Mouse (Mus musculus): ENCODE results near the gene Atp10a. TPM values are rescaled to one million over a fixed set of nuclear protein-coding genes. Genes with fewer than 3 reads are reported as not detected.
A peak's percentile ranks its signal among the peaks of the same experiment; 100 is the strongest.

Gene Atp10a
- total RNA-seq, 2 experiments from 2014 or later, result 52.4 to 70.9 TPM

- DNase-seq (ENCODE audit: low spot score in 2 of 2), result no peak
These were observed 81.0 kb downstream of the Atp10a start for GRCm38 (mm10) chr7:58736841-58737547.

GRCm38 (mm10) chr7:58740196-58740595 lies 84.2 kb downstream of the Atp10a start:
- no peak for DNase-seq (ENCODE audit: low spot score in 2 of 2)

- no peak for DNase-seq (ENCODE audit: low spot score in 2 of 2)
These were observed 84.9 kb downstream of the Atp10a start for GRCm38 (mm10) chr7:58740842-58741241.

GRCm38 (mm10) chr7:58742009-58742408 lies 86.0 kb downstream of the Atp10a start:
- no peak for DNase-seq (ENCODE audit: low spot score in 2 of 2)

- no peak for DNase-seq (ENCODE audit: low spot score in 2 of 2)
These were observed 86.7 kb downstream of the Atp10a start for GRCm38 (mm10) chr7:58742648-58743047.

- no peak for DNase-seq (ENCODE audit: low spot score in 2 of 2)
These were observed 87.7 kb downstream of the Atp10a start for GRCm38 (mm10) chr7:58743362-58744320.

GRCm38 (mm10) chr7:58746817-58747216 lies 90.9 kb downstream of the Atp10a start:
- no peak for DNase-seq (ENCODE audit: low spot score in 2 of 2)

- DNase-seq (ENCODE audit: low spot score in 2 of 2), result no peak
These were observed 94.1 kb downstream of the Atp10a start for GRCm38 (mm10) chr7:58749904-58750612.

GRCm38 (mm10) chr7:58752041-58752440 lies 96.1 kb downstream of the Atp10a start:
- DNase-seq (ENCODE audit: low spot score in 2 of 2), result no peak

GRCm38 (mm10) chr7:58754076-58754475 lies 98.1 kb downstream of the Atp10a start:
- DNase-seq (ENCODE audit: low spot score in 2 of 2), result no peak

- DNase-seq (ENCODE audit: low spot score in 2 of 2), result no peak
These were observed 98.6 kb downstream of the Atp10a start for GRCm38 (mm10) chr7:58754536-58754935.

GRCm38 (mm10) chr7:58755083-58755482 lies 99.1 kb downstream of the Atp10a start:
- no peak for DNase-seq (ENCODE audit: low spot score in 2 of 2)

- DNase-seq (ENCODE audit: low spot score in 2 of 2), result no peak
These were observed 99.9 kb downstream of the Atp10a start for GRCm38 (mm10) chr7:58755846-58756245.

GRCm38 (mm10) chr7:58757331-58757730 lies 101.4 kb downstream of the Atp10a start:
- DNase-seq (ENCODE audit: low spot score in 2 of 2), result no peak

GRCm38 (mm10) chr7:58758396-58758795 lies 102.4 kb downstream of the Atp10a start:
- no peak for DNase-seq (ENCODE audit: low spot score in 2 of 2)

GRCm38 (mm10) chr7:58759265-58759664 lies 103.3 kb downstream of the Atp10a start:
- no peak for DNase-seq (ENCODE audit: low spot score in 2 of 2)

GRCm38 (mm10) chr7:58767257-58767656 lies 111.3 kb downstream of the Atp10a start:
- peak in 1 of 2 experiments; percentile 36 for DNase-seq (ENCODE audit: low spot score in 2 of 2)

- DNase-seq (ENCODE audit: low spot score in 2 of 2), result no peak
These were observed 112.3 kb downstream of the Atp10a start for GRCm38 (mm10) chr7:58768253-58768652.

GRCm38 (mm10) chr7:58770254-58770653 lies 114.3 kb downstream of the Atp10a start:
- DNase-seq (ENCODE audit: low spot score in 2 of 2), result no peak

- no peak for DNase-seq (ENCODE audit: low spot score in 2 of 2)
These were observed 116.2 kb downstream of the Atp10a start for GRCm38 (mm10) chr7:58772048-58772690.

GRCm38 (mm10) chr7:58779146-58779545 lies 123.2 kb downstream of the Atp10a start:
- DNase-seq (ENCODE audit: low spot score in 2 of 2), result no peak

All from adrenal gland, adult 18-20 months (tissue).